ENCODE assay signal across 19 mouse cellular contexts in the genomic region with DNA sequence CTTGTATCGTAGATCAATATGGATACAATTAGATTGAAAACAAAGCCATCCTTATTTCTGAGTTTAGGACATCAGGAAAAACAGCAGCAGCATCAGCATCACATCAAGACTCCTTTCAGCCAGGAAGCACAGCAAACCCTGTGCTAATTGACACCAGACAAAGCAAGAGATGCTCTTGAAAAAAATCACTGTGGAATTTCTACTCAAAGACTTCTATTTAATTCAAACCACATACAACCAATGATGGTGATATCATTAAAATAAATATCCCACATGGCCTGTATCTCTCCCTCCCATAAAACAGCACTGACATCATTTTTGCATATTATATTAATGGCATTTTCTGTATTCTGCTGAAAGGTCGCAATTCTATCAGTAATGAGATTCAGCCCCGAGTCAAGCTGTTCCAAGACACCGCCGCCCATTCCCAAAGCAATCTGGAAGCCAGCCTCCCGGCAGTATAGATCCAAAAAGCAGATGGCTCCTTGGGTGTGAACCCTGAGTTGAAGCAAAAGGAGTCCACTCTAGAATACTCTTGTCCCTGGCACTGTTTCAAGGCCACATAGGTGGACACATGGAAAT. TPM values are rescaled to one million over a fixed set of nuclear protein-coding genes. Genes with fewer than 3 reads are reported as not detected.
DNase-seq lines count a peak whose midpoint lies in the region; ATAC-seq and TF ChIP-seq lines count a peak whose summit lies in the region.
"Had no signal": no experiment of that assay in that cellular context is flagged by ENCODE, and none has a peak within 500 bp of the region (broad histone marks: within the 10 kb centered on the region; RNA-seq: fewer than 3 reads in every experiment).

No protein-coding gene starts in this region.

- H3K9ac ChIP-seq in forebrain, embryonic 15.5 days (replicated peaks): no peak overlapping the region
- no peak overlapping the region for H3K9ac ChIP-seq in forebrain, embryonic 11.5 days (ENCODE audit: low read length)
- no peak overlapping the region for H3K9ac ChIP-seq in midbrain, embryonic 13.5 days (replicated peaks)
- H3K9ac ChIP-seq in midbrain, embryonic 16.5 days (ENCODE audit: low read depth, low read length): no peak overlapping the region
- no peak overlapping the region for H3K9ac ChIP-seq in embryonic facial prominence, embryonic 14.5 days (ENCODE audit: low read depth, low read length)
- H3K9ac ChIP-seq in neural tube, embryonic 12.5 days: no peak overlapping the region
- H3K9ac ChIP-seq: heart, embryonic 12.5 days; hindbrain, embryonic 15.5 days; liver, embryonic 12.5 days had no signal

- 0 out of 2 replicates have a peak, but pooled peaks cover 2% of the 10 kb centered on the region for H3K4me1 ChIP-seq in forebrain, embryonic 15.5 days
- no peaks in the 10 kb centered on the region for H3K4me1 ChIP-seq in forebrain, embryonic 11.5 days (replicated peaks; ENCODE audit: control insufficient read depth, insufficient read depth, low read length)
- H3K4me1 ChIP-seq in midbrain, embryonic 13.5 days (replicated peaks): no peaks in the 10 kb centered on the region
- H3K4me1 ChIP-seq in midbrain, embryonic 16.5 days (ENCODE audit: control insufficient read depth, insufficient read depth, low read length): peaks cover 4% of the 10 kb centered on the region
- H3K4me1 ChIP-seq in embryonic facial prominence, embryonic 14.5 days (ENCODE audit: control insufficient read depth, insufficient read depth, low read length): peaks cover 25% of the 10 kb centered on the region
- H3K4me1 ChIP-seq in neural tube, embryonic 12.5 days: no peaks in the 10 kb centered on the region
- peaks cover 11% of the 10 kb centered on the region for H3K4me1 ChIP-seq in lung, adult 2 months (ENCODE audit: control insufficient read depth, insufficient read depth, low read length)
- H3K4me1 ChIP-seq: liver, embryonic 12.5 days; megakaryocyte, embryonic 14.5 days had no signal

- H3K27ac ChIP-seq in forebrain, embryonic 15.5 days (replicated peaks): peak overlapping the region; percentile 7; the same call in 1 of the 2 replicates
- H3K27ac ChIP-seq in forebrain, embryonic 11.5 days (ENCODE audit: low read depth, low read length): no peak overlapping the region
- no peak overlapping the region for H3K27ac ChIP-seq in midbrain, embryonic 13.5 days
- H3K27ac ChIP-seq in midbrain, embryonic 16.5 days (ENCODE audit: low read length): no peak overlapping the region
- H3K27ac ChIP-seq in embryonic facial prominence, embryonic 14.5 days (replicated peaks; ENCODE audit: low read depth, low read length): no peak overlapping the region
- no peak overlapping the region for H3K27ac ChIP-seq in neural tube, embryonic 12.5 days
- H3K27ac ChIP-seq: hindbrain, embryonic 15.5 days; liver, embryonic 12.5 days had no signal

- DNase-seq in forebrain, embryonic 11.5 days (ENCODE audit: low spot score): no peak
- peak; percentile 74 for DNase-seq in embryonic facial prominence, embryonic 14.5 days (ENCODE audit: low spot score)
- DNase-seq in c-Kit-positive CD71-positive TER-119-positive erythroid progenitor cells, embryonic 14.5 days (ENCODE audit: low spot score): no peak
- DNase-seq in lung, adult 2 months: no peak
- DNase-seq: B cell, adult 2 months; cerebellum, adult 11-12 months; kidney, adult 18-20 months; kidney, postnatal 25 days; layer of hippocampus, adult 9-11 months; retina, postnatal 1 day; thymus, adult 18-20 months had no signal

- H3K9me3 ChIP-seq in forebrain, embryonic 15.5 days: no peaks in the 10 kb centered on the region
- no peaks in the 10 kb centered on the region for H3K9me3 ChIP-seq in forebrain, embryonic 11.5 days (ENCODE audit: control insufficient read depth, low read length)
- H3K9me3 ChIP-seq in midbrain, embryonic 13.5 days: no peaks in the 10 kb centered on the region
- H3K9me3 ChIP-seq in midbrain, embryonic 16.5 days (replicated peaks; ENCODE audit: control insufficient read depth, low read length, poor library complexity, severe bottlenecking): no peaks in the 10 kb centered on the region
- no peaks in the 10 kb centered on the region for H3K9me3 ChIP-seq in embryonic facial prominence, embryonic 14.5 days (ENCODE audit: control insufficient read depth, low read length)
- H3K9me3 ChIP-seq in neural tube, embryonic 12.5 days: no peaks in the 10 kb centered on the region
- H3K9me3 ChIP-seq: heart, embryonic 12.5 days; hindbrain, embryonic 15.5 days; liver, embryonic 12.5 days; megakaryocyte, embryonic 14.5 days had no signal

- no peak for TF ChIP-seq CTCF in lung, adult 2 months (IDR thresholded peaks at IDR 0.05; ENCODE audit: insufficient read depth, low read length)

- H3K27me3 ChIP-seq in forebrain, embryonic 15.5 days: no peaks in the 10 kb centered on the region
- H3K27me3 ChIP-seq in forebrain, embryonic 11.5 days (ENCODE audit: control insufficient read depth, insufficient read depth, low read length): no peaks in the 10 kb centered on the region
- H3K27me3 ChIP-seq in midbrain, embryonic 13.5 days: no peaks in the 10 kb centered on the region
- H3K27me3 ChIP-seq in midbrain, embryonic 16.5 days (ENCODE audit: control insufficient read depth, insufficient read depth, low read depth, low read length): no peaks in the 10 kb centered on the region
- no peaks in the 10 kb centered on the region for H3K27me3 ChIP-seq in embryonic facial prominence, embryonic 14.5 days (replicated peaks; ENCODE audit: control insufficient read depth, insufficient read depth, low read length)
- no peaks in the 10 kb centered on the region for H3K27me3 ChIP-seq in neural tube, embryonic 12.5 days (replicated peaks)
- H3K27me3 ChIP-seq: heart, embryonic 12.5 days; hindbrain, embryonic 15.5 days; liver, embryonic 12.5 days; megakaryocyte, embryonic 14.5 days had no signal

- peak; percentile 48; the same call in 1 of the 2 replicates for ATAC-seq in forebrain, embryonic 15.5 days (replicated peaks)
- ATAC-seq in forebrain, embryonic 11.5 days (replicated peaks; ENCODE audit: low FRiP score): no peak
- peak; percentile 58; the same call in 1 of the 2 replicates for ATAC-seq in midbrain, embryonic 13.5 days
- no peak for ATAC-seq in midbrain, embryonic 16.5 days
- peak; percentile 24; the same call in 1 of the 2 replicates for ATAC-seq in embryonic facial prominence, embryonic 14.5 days (ENCODE audit: low read depth)
- ATAC-seq in neural tube, embryonic 12.5 days (ENCODE audit: low FRiP score, low read depth): peak; percentile 33
- ATAC-seq: liver, embryonic 12.5 days had no signal

- WGBS in forebrain, embryonic 15.5 days: 60% methylated on average over 6 of the region's 6 CpGs
- WGBS in forebrain, embryonic 11.5 days: 83% methylated on average over 6 of the region's 6 CpGs
- WGBS in midbrain, embryonic 13.5 days: 70% methylated on average over 6 of the region's 6 CpGs
- WGBS in midbrain, embryonic 16.5 days: 61% methylated on average over 6 of the region's 6 CpGs
- 39% methylated on average over 6 of the region's 6 CpGs for WGBS in embryonic facial prominence, embryonic 14.5 days
- WGBS in neural tube, embryonic 12.5 days: 52% methylated on average over 6 of the region's 6 CpGs
- 86% methylated on average over 6 of the region's 6 CpGs for WGBS in lung, adult 2 months

- H3K4me3 ChIP-seq in forebrain, embryonic 15.5 days: no peak overlapping the region
- no peak overlapping the region for H3K4me3 ChIP-seq in forebrain, embryonic 11.5 days (ENCODE audit: low read depth, low read length)
- no peak overlapping the region for H3K4me3 ChIP-seq in midbrain, embryonic 13.5 days (replicated peaks)
- H3K4me3 ChIP-seq in midbrain, embryonic 16.5 days (ENCODE audit: low read depth, low read length): no peak overlapping the region
- no peak overlapping the region for H3K4me3 ChIP-seq in embryonic facial prominence, embryonic 14.5 days (ENCODE audit: low read depth, low read length)
- H3K4me3 ChIP-seq in neural tube, embryonic 12.5 days: no peak overlapping the region
- no peak overlapping the region for H3K4me3 ChIP-seq in lung, adult 2 months (replicated peaks; ENCODE audit: extremely low read depth, low read depth, low read length)
- H3K4me3 ChIP-seq: heart, embryonic 12.5 days; hindbrain, embryonic 15.5 days; liver, embryonic 12.5 days; megakaryocyte, embryonic 14.5 days had no signal

- H3K4me2 ChIP-seq in forebrain, embryonic 15.5 days (replicated peaks): no peak overlapping the region
- no peak overlapping the region for H3K4me2 ChIP-seq in forebrain, embryonic 11.5 days (ENCODE audit: low read depth, low read length, severe bottlenecking)
- H3K4me2 ChIP-seq in midbrain, embryonic 13.5 days (replicated peaks): no peak overlapping the region
- H3K4me2 ChIP-seq in midbrain, embryonic 16.5 days (ENCODE audit: low read length): no peak overlapping the region
- H3K4me2 ChIP-seq in embryonic facial prominence, embryonic 14.5 days (ENCODE audit: low read depth, low read length): no peak overlapping the region
- no peak overlapping the region for H3K4me2 ChIP-seq in neural tube, embryonic 12.5 days (replicated peaks)
- H3K4me2 ChIP-seq: heart, embryonic 12.5 days; hindbrain, embryonic 15.5 days; liver, embryonic 12.5 days had no signal

- no peaks in the 10 kb centered on the region for H3K36me3 ChIP-seq in forebrain, embryonic 15.5 days
- H3K36me3 ChIP-seq in forebrain, embryonic 11.5 days (ENCODE audit: control insufficient read depth, insufficient read depth, low read length): no peaks in the 10 kb centered on the region
- no peaks in the 10 kb centered on the region for H3K36me3 ChIP-seq in midbrain, embryonic 13.5 days
- no peaks in the 10 kb centered on the region for H3K36me3 ChIP-seq in midbrain, embryonic 16.5 days (ENCODE audit: control insufficient read depth, insufficient read depth, low read length)
- H3K36me3 ChIP-seq in embryonic facial prominence, embryonic 14.5 days (ENCODE audit: control insufficient read depth, insufficient read depth, low read length): no peaks in the 10 kb centered on the region
- H3K36me3 ChIP-seq in neural tube, embryonic 12.5 days: no peaks in the 10 kb centered on the region
- H3K36me3 ChIP-seq: heart, embryonic 12.5 days; hindbrain, embryonic 15.5 days; liver, embryonic 12.5 days had no signal

- no peak for TF ChIP-seq POLR2A in lung, adult 2 months (IDR thresholded peaks at IDR 0.05; ENCODE audit: borderline replicate concordance, extremely low read depth, low read depth, low read length)

RNA-seq across cellular contexts. Expression of a gene that starts 46.4 kb away (rescaled TPM):
- 4.4 and 4.6 TPM in 2 replicates for polyA plus RNA-seq in forebrain, embryonic 15.5 days (2015; fragmentation: Nextera tagmentation; extraction: Ambion mirVana)
- polyA plus RNA-seq in forebrain, embryonic 11.5 days (2014; fragmentation: Nextera tagmentation; extraction: Ambion mirVana): 15.7 and 16.8 TPM in 2 replicates
- polyA plus RNA-seq in midbrain, embryonic 13.5 days (2015; fragmentation: Nextera tagmentation; extraction: Ambion mirVana): 9.1 and 11.8 TPM in 2 replicates
- 7.8 and 8.1 TPM in 2 replicates for polyA plus RNA-seq in midbrain, embryonic 16.5 days (2015; fragmentation: Nextera tagmentation; extraction: Ambion mirVana)
- polyA plus RNA-seq in embryonic facial prominence, embryonic 14.5 days (2014; fragmentation: Nextera tagmentation; extraction: Ambion mirVana): 16.0 and 17.5 TPM in 2 replicates
- 11.0 and 12.8 TPM in 2 replicates for polyA plus RNA-seq in neural tube, embryonic 12.5 days (2016; fragmentation: Nextera tagmentation; extraction: Ambion mirVana)
- 6.5 and 8.6 TPM in 2 replicates for polyA plus RNA-seq in lung, adult 2 months (2012; rRNA removed)

Comparison
In these comparisons a context has a peak if more than half of its experiments do, and no peak if none do; other contexts are left out.
1. ATAC-seq: peak in forebrain, embryonic 15.5 days (single experiment), midbrain, embryonic 13.5 days (single experiment), embryonic facial prominence, embryonic 14.5 days (single experiment) and neural tube, embryonic 12.5 days (single experiment); none in forebrain, embryonic 11.5 days (single experiment) and midbrain, embryonic 16.5 days (single experiment).